ENCODE assay signal across 20 mouse cellular contexts in genomic region chr15:100677675-100678074, GRCm38 (mm10). TPM values are rescaled to one million over a fixed set of nuclear protein-coding genes. Genes with fewer than 3 reads are reported as not detected.
DNase-seq lines count a peak whose midpoint lies in the region; ATAC-seq and TF ChIP-seq lines count a peak whose summit lies in the region.
"Had no signal": no experiment of that assay in that cellular context is flagged by ENCODE, and none has a peak within 500 bp of the region (broad histone marks: within the 10 kb centered on the region; RNA-seq: fewer than 3 reads in every experiment).

No protein-coding gene starts in this region.

- no peak for ATAC-seq in kidney, postnatal 0 days (replicated peaks; ENCODE audit: low FRiP score, low read depth)
- ATAC-seq: CD4-positive, CD25-positive, alpha-beta regulatory T cell, adult 4 months; forebrain, embryonic 16.5 days had no signal

- no peaks in the 10 kb centered on the region for H3K79me2 ChIP-seq in macrophage (ENCODE audit: inconsistent target)

- no peak for DNase-seq in kidney, postnatal 0 days (ENCODE audit: low spot score)
- DNase-seq in kidney, postnatal 14 days = no peak
- DNase-seq in gastrocnemius, adult 2 months = no peak
- no peak for DNase-seq in adrenal gland, adult (ENCODE audit: inconsistent age in 2 of 2, low spot score in 1 of 2)
- DNase-seq: adrenal gland, postnatal 10 days; B cell, adult 2 months; cerebellum, adult 11-12 months; cerebellum, adult 9-11 months; cerebellum, postnatal 36 days; gastrocnemius, postnatal 14 days had no signal

- intact Hi-C loops in gastrocnemius, adult 2 months (cut with DNase I) = no loop called here

- H3K27me3 ChIP-seq in kidney, postnatal 0 days (ENCODE audit: insufficient read depth, low read length) = no peaks in the 10 kb centered on the region
- H3K27me3 ChIP-seq: embryonic facial prominence, embryonic 13.5 days; forebrain, embryonic 12.5 days; heart, embryonic 12.5 days had no signal

- WGBS in kidney, postnatal 0 days = 83% methylated on average over 8 of the region's 8 CpGs
- 22% methylated on average over 7 of the region's 8 CpGs for WGBS in macrophage (ENCODE audit: missing documents)

- peak overlapping the region; percentile 89; the same call in 1 of the 2 replicates for H3K27ac ChIP-seq in kidney, postnatal 0 days
- H3K27ac ChIP-seq in bone marrow macrophage, adult 2 months (ENCODE audit: insufficient read depth, low read depth, low read length) = peak overlapping the region; percentile 14; the same call in 1 of the 2 replicates
- peak overlapping the region; percentile 32 for H3K27ac ChIP-seq in macrophage
- no peak overlapping the region for H3K27ac ChIP-seq in gastrocnemius, adult 2 months
- H3K27ac ChIP-seq: embryonic facial prominence, embryonic 13.5 days; forebrain, embryonic 12.5 days; hindbrain, embryonic 10.5 days; hindbrain, embryonic 14.5 days had no signal

- TF ChIP-seq POLR2A in bone marrow macrophage, adult 2 months (IDR thresholded peaks at IDR 0.05; ENCODE audit: borderline replicate concordance, low read depth, low read length) = no peak

- no peak overlapping the region for H3K9ac ChIP-seq in kidney, postnatal 0 days (ENCODE audit: low read depth, low read length)
- H3K9ac ChIP-seq: embryonic facial prominence, embryonic 13.5 days; forebrain, embryonic 12.5 days; heart, embryonic 12.5 days; hindbrain, embryonic 14.5 days had no signal

- H3K36me3 ChIP-seq in kidney, postnatal 0 days (ENCODE audit: insufficient read depth, low read length) = no peaks in the 10 kb centered on the region
- no peaks in the 10 kb centered on the region for H3K36me3 ChIP-seq in macrophage (ENCODE audit: inconsistent target)
- H3K36me3 ChIP-seq: embryonic facial prominence, embryonic 13.5 days; forebrain, embryonic 12.5 days; G1E; heart, embryonic 12.5 days; hindbrain, embryonic 10.5 days had no signal

- H3K4me2 ChIP-seq in kidney, postnatal 0 days (ENCODE audit: low read length) = no peak overlapping the region
- H3K4me2 ChIP-seq: embryonic facial prominence, embryonic 13.5 days; forebrain, embryonic 12.5 days; heart, embryonic 12.5 days; hindbrain, embryonic 14.5 days had no signal

- TF ChIP-seq CTCF in kidney, postnatal 0 days (IDR thresholded peaks at IDR 0.05; ENCODE audit: low read depth) = no peak
- no peak for TF ChIP-seq CTCF in bone marrow macrophage, adult 2 months (IDR thresholded peaks at IDR 0.05; ENCODE audit: low read depth, low read length)
- no peak for TF ChIP-seq CTCF in gastrocnemius, adult 2 months (IDR thresholded peaks at IDR 0.05)

- H3K4me1 ChIP-seq in kidney, postnatal 0 days (replicated peaks; ENCODE audit: insufficient read depth, low read length) = peaks cover 22% of the 10 kb centered on the region
- peaks cover 61% of the 10 kb centered on the region for H3K4me1 ChIP-seq in bone marrow macrophage, adult 2 months (ENCODE audit: control insufficient read depth, insufficient read depth, low read length)
- H3K4me1 ChIP-seq: embryonic facial prominence, embryonic 13.5 days; forebrain, embryonic 12.5 days had no signal

- H3K9me3 ChIP-seq in kidney, postnatal 0 days (replicated peaks; ENCODE audit: low read length) = no peaks in the 10 kb centered on the region
- H3K9me3 ChIP-seq: embryonic facial prominence, embryonic 13.5 days; forebrain, embryonic 12.5 days; G1E; heart, embryonic 12.5 days; hindbrain, embryonic 10.5 days had no signal

- no peak overlapping the region for H3K4me3 ChIP-seq in kidney, postnatal 0 days (replicated peaks; ENCODE audit: low read depth, low read length)
- no peak overlapping the region for H3K4me3 ChIP-seq in bone marrow macrophage, adult 2 months (ENCODE audit: insufficient read depth, low read length)
- H3K4me3 ChIP-seq in macrophage (ENCODE audit: inconsistent target) = no peak overlapping the region
- H3K4me3 ChIP-seq in gastrocnemius, adult 2 months = no peak overlapping the region
- H3K4me3 ChIP-seq: embryonic facial prominence, embryonic 13.5 days; forebrain, embryonic 12.5 days; heart, embryonic 12.5 days; hindbrain, embryonic 10.5 days had no signal

RNA-seq across cellular contexts. Expression of gene Bin2, which starts 8.3 kb away (rescaled TPM):
- polyA plus RNA-seq in kidney, postnatal 0 days (2015; fragmentation: Nextera tagmentation; extraction: Ambion mirVana) = 0.93 and 0.97 TPM in 2 replicates
- 132 and 135 TPM in 2 replicates for polyA plus RNA-seq in bone marrow macrophage, adult 2 months (2012; ENCODE audit: insufficient read depth, insufficient read length, missing spikeins)
- total RNA-seq in macrophage (2018; cell fraction: chromatin; rRNA removed) = 100 to 1,000 TPM in 7 of 26 experiments, 10 to 100 TPM in 15, 1 to 10 TPM in 4; 2.3 to 143 (median 67.4) TPM
- 10 to 100 TPM; 22.9 to 67.0 (median 46.1) TPM for total RNA-seq in macrophage (2018; cell fraction: cytosol; rRNA removed)
- 100 to 1,000 TPM in 3 of 26 experiments, 10 to 100 TPM in 21, 1 to 10 TPM in 2; 8.6 to 110 (median 52.7) TPM for total RNA-seq in macrophage (2018; cell fraction: nucleus; rRNA removed)
- polyA plus RNA-seq in macrophage (2018) = 51.1 to 71.1 TPM (median 65.5 TPM) in 3 replicates
- total RNA-seq in gastrocnemius, adult 2 months (2021) = under 1 TPM in 1 of 2 experiments, not detected in 1; 0.69 TPM

RNA-seq across cellular contexts. Expression of gene Cela1, which starts 10.0 kb away (rescaled TPM):
- polyA plus RNA-seq in kidney, postnatal 0 days (2015; fragmentation: Nextera tagmentation; extraction: Ambion mirVana) = 50.5 and 58.6 TPM in 2 replicates
- polyA plus RNA-seq in bone marrow macrophage, adult 2 months (2012; ENCODE audit: insufficient read depth, insufficient read length, missing spikeins) = 4.9 and 5.1 TPM in 2 replicates
- 10 to 100 TPM in 13 of 26 experiments, 1 to 10 TPM in 12, not detected in 1; 1.1 to 29.7 (median 10.3) TPM for total RNA-seq in macrophage (2018; cell fraction: chromatin; rRNA removed)
- 10 to 100 TPM; 14.4 to 38.7 (median 22.4) TPM for total RNA-seq in macrophage (2018; cell fraction: cytosol; rRNA removed)
- total RNA-seq in macrophage (2018; cell fraction: nucleus; rRNA removed) = 10 to 100 TPM in 15 of 26 experiments, 1 to 10 TPM in 11; 1.5 to 36.4 (median 11.3) TPM
- 19.3 to 52.8 TPM (median 22.6 TPM) in 3 replicates for polyA plus RNA-seq in macrophage (2018)
- total RNA-seq in gastrocnemius, adult 2 months (2021) = not detected
- total RNA-seq: gastrocnemius, postnatal 14 days had no signal
- polyA plus RNA-seq: forebrain, embryonic 12.5 days had no signal

RNA-seq across cellular contexts. Expression of gene Smagp, which starts 40.9 kb away (rescaled TPM):
- polyA plus RNA-seq in kidney, postnatal 0 days (2015; fragmentation: Nextera tagmentation; extraction: Ambion mirVana) = 83.7 and 92.0 TPM in 2 replicates
- polyA plus RNA-seq in bone marrow macrophage, adult 2 months (2012; ENCODE audit: insufficient read depth, insufficient read length, missing spikeins) = 94.1 and 103 TPM in 2 replicates
- 10 to 100 TPM in 7 of 26 experiments, 1 to 10 TPM in 15, not detected in 4; 1.0 to 34.6 (median 4.7) TPM for total RNA-seq in macrophage (2018; cell fraction: chromatin; rRNA removed)
- total RNA-seq in macrophage (2018; cell fraction: cytosol; rRNA removed) = 100 to 1,000 TPM in 1 of 26 experiments, 10 to 100 TPM in 20, 1 to 10 TPM in 5; 8.0 to 123 (median 38.7) TPM
- total RNA-seq in macrophage (2018; cell fraction: nucleus; rRNA removed) = 10 to 100 TPM in 13 of 26 experiments, 1 to 10 TPM in 13; 2.4 to 50.5 (median 11.4) TPM
- 54.7 to 86.5 TPM (median 73.9 TPM) in 3 replicates for polyA plus RNA-seq in macrophage (2018)
- total RNA-seq in gastrocnemius, adult 2 months (2021) = 1 to 10 TPM; 1.9 to 3.5 TPM
- polyA plus RNA-seq: CD4-positive, CD25-positive, alpha-beta regulatory T cell, adult 4 months had no signal

RNA-seq across cellular contexts. Expression of gene Galnt6, which starts 51.5 kb away (rescaled TPM):
- 1.2 and 1.3 TPM in 2 replicates for polyA plus RNA-seq in kidney, postnatal 0 days (2015; fragmentation: Nextera tagmentation; extraction: Ambion mirVana)
- polyA plus RNA-seq in bone marrow macrophage, adult 2 months (2012; ENCODE audit: insufficient read depth, insufficient read length, missing spikeins) = 11.5 and 14.9 TPM in 2 replicates
- 100 to 1,000 TPM in 4 of 26 experiments, 10 to 100 TPM in 22; 22.7 to 151 (median 51.9) TPM for total RNA-seq in macrophage (2018; cell fraction: chromatin; rRNA removed)
- 10 to 100 TPM; 50.1 to 91.9 (median 68.9) TPM for total RNA-seq in macrophage (2018; cell fraction: cytosol; rRNA removed)
- total RNA-seq in macrophage (2018; cell fraction: nucleus; rRNA removed) = 100 to 1,000 TPM in 16 of 26 experiments, 10 to 100 TPM in 10; 40.2 to 153 (median 105) TPM
- 63.8 to 75.4 TPM (median 64.7 TPM) in 3 replicates for polyA plus RNA-seq in macrophage (2018)
- under 1 TPM; 0.10 to 0.14 TPM for total RNA-seq in gastrocnemius, adult 2 months (2021)

Comparison
In these comparisons a context has a peak if more than half of its experiments do, and no peak if none do; other contexts are left out.
1. RNA of gene Bin2, which starts 8.3 kb away (polyA plus RNA-seq): 132 to 135 TPM in bone marrow macrophage, adult 2 months and 51.1 to 71.1 TPM in macrophage; 0.93 to 0.97 TPM in kidney, postnatal 0 days; every median in the first group is over 10 times any median in the second.